Mouse (Mus musculus): Measurements from ENCODE around the gene Tjp2.

- no peak for TF ChIP-seq CTCF (IDR thresholded peaks at IDR 0.05; ENCODE audit: low read depth, low read length)
- TF ChIP-seq POLR2A (IDR thresholded peaks at IDR 0.05; ENCODE audit: extremely low read depth, insufficient read depth, low read length) = no peak
Measured at GRCm38 (mm10) chr19:24156067-24156455, 68.8 kb downstream of the Tjp2 start.

Measured in liver, adult 2 months (tissue).